Mouse (Mus musculus) thymus, postnatal 0 days (tissue): Measurements from ENCODE around the gene Tpst1. TPM values are rescaled to one million over a fixed set of nuclear protein-coding genes. Genes with fewer than 3 reads are reported as not detected.
A peak's percentile ranks its signal among the peaks of the same experiment; 100 is the strongest.
"Not testable (repeated sequence)": the region's sequence is repeated elsewhere in the genome, so short reads cannot be mapped to it uniquely, and the experiment has no call there.

ENCODE experiments used
- DNase-seq: peaks from one replicate; pipeline ENCODE4 v3.0.0-alpha.2; 2015; ENCODE audit warnings: low spot score
- polyA plus RNA-seq: library from polyadenylated mRNA; unstranded; fragments of >200 nt; fragmentation: Nextera tagmentation; extraction: Ambion mirVana; gene quantifications from 2 replicates; pipeline ENCODE4 v1.2.1, GENCODE M21; 2015

Gene Tpst1
- 25.7 and 27.0 TPM in 2 replicates for polyA plus RNA-seq

- no peak for DNase-seq
These were observed at the start of gene Tpst1 for GRCm38 (mm10) chr5:130073026-130073425. Tpst1 (plus strand) TSS chr5:130073326.

DNA sequence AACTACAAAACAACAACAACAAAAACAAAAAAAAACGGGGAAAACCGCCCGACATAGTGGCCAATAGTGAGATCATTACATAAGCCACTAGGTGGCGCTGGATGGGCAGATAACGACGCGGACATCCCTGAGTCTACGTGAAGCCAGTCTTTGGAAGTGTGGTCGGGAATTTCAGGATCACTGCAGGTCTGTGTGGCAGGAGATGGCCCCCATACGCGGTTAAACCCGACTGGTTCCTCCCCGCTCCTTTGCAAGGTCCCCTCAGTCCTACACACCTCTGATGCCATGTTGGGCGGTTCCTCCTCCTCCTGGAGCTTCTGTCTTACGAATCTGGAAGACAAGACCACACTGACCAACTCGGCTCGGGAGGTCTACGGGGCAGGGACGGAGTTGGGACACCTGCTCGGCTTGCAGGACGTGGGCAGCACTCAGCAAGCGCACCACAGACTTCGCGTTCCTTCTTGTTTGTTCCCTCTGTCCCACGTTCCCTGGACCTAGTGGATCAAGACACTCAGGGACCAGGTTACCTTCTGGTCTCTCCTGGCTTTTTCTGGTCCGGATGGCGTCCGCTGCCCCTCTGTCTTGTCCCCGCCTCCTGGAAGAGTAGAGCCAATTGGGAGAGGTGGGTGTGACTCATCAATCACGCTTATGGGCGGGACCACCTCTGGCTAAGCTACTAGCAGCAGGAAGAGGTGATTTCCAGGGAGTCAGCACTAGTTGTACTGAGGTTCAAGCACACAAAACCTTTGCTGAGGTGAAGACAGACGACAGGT, 49.2 kb upstream of the Tpst1 start:
- DNase-seq = peak; percentile 77

DNA sequence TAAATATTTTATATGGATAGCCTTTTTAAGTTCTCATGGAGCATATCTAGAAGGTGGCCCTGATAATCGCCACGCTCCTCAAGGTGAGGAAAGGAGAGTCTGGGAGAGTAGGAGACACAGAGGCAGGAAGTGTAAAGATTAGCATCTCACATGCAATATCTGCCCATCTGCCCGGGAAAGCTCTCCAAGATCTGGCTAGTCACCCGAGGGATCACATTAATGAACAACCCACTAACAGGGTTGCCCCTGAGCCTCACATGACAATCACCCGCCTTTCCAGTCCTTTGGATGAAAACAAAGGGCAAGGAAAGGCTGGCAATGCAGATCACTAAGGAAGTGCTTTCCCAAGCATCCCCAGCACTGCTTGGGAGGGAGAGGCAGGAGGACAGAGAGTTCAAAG, 46.0 kb upstream of the Tpst1 start:
- DNase-seq = no peak

GRCm38 (mm10) chr5:130027696-130028095, 45.4 kb upstream of the Tpst1 start:
- DNase-seq = no peak

- peak; percentile 79 for DNase-seq
These were observed 43.8 kb upstream of the Tpst1 start, which contains the start of the genes Asl and Crcp for GRCm38 (mm10) chr5:130029142-130029897. Asl (minus strand) TSS chr5:130029247. Crcp (plus strand) TSS chr5:130029290.

DNA sequence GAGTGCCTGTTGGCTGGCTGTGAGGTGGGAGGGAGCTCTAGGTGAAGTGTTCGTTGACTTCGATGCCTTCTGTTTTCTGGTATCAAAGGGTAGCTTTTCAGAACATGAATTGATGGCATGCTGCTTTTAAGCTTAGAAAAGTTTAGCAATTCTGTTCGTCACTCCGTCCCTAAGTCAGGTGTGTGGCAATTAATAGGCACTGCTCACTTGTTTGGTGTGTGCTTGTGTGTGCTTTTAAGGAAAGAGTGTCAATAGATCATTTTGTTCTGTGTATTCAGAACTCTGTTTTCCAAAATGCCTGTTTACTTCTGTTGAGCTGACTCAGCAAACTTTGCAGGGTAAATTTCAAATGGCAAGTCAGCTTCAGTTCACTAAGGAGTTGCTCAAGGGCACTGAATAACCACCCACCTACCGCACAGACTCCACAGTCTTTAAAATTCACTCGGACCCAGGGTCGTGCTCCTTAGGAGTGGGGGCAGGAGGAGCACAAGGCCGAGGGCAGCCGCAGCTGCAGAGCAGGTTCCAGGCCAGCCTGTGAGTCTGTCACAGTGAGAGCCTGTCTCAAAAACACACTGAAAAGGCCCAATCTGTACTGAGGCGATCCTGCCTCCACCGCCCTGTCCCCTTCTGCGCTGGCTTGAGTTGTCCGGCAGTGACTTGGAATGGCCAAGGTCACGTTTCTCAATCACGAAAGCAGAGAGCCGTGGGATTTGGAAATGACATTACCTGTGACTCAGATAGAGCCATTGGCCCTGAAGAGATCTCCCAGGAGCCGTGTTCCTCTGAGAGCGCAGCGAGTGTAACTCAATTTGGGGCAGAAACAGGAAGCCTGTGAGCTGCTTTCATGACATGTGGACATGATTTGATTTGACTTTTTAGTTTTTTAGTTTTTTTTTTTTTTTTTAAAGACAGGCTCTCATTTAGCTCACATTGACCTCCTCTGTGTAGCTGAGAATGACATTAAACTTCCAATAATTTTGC, 41.4 kb upstream of the Tpst1 start:
- no peak for DNase-seq

GRCm38 (mm10) chr5:130033869-130034268, 39.3 kb upstream of the Tpst1 start:
- no peak for DNase-seq

DNA sequence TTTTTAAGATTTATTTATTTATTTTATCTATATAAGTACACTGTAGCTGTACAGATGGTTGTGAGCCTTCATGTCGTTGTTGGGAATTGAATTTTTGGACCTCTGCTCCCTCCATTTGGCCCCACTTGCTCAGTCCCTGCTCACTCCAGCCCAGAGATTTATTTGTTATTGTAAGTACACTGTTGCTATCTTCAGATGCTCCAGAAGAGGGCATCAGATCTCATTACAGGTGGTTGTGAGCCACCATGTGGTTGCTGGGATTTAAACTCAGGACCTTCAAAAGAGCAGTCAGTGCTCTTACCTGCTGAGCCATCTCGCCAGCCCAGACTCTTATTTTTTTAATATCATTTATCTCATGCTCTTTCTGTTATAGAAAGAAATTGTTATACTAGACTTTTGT, 36.8 kb upstream of the Tpst1 start:
- not testable (repeated sequence) for DNase-seq

- peak; percentile 52 for DNase-seq
These were observed 35.2 kb upstream of the Tpst1 start for GRCm38 (mm10) chr5:130037752-130038455.

GRCm38 (mm10) chr5:130040797-130041196, 32.3 kb upstream of the Tpst1 start:
- no peak for DNase-seq

DNA sequence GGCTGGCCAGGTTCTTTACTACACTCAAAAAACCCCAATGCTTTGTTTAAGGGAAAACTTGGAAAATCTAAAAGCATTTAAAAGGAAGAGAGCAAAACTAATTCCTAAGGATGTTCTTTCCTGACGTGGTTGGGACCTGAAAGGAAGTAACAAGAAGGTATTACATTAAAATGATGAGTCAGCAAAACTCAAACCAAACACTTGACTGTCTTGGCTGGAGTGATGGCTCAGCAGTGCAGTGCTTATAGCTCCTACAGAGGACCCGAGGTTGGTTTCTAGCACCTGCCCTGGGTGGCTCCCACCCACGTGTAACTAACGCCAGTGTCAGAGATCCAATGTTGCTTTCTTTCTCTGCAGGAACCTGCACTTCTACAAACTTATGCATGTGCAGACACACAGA, 31.9 kb upstream of the Tpst1 start:
- DNase-seq = no peak

DNA sequence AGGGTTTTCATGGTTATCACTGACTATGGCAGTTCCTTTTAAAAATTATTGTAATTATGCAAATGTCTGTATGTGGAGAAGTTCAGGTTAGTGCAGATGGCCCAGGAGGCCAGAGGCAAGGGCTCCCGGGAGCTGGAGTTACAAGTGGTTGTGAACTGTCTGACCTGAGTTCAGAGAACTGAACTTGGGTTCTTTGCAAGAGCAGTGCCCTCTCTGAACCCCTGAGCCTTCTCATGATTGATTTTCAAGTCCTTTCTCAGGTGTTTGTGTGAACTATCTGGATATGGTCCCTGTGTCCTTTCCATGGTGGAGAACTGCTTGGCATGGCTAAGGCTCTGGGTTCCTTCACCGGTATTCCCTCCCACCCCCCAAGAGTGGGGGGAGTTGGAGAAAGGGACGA, 29.4 kb upstream of the Tpst1 start:
- DNase-seq = no peak

DNA sequence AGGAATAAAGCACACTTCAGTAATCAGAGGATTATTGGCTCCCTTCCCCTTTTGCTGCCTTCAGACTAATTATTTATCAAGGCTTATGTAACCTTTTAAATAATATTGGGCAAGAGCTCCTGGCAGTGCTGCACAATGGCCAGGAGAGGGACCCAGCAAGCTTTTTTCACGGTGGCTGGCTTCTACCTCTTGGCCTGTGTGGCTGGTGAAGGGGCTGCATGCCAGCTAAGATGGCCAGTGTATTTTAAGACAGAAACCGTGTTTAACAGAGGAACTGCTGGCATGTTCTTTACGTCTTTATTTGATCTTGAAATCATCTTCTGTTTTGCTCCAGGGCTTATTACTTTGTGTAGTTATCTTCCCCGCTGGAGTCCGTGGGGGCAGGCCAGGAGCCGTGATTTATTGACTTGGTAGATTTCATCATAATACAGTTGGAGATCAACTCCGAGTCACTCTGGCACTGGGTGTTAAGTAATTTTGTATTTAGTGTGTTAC, 28.9 kb upstream of the Tpst1 start:
- no peak for DNase-seq

GRCm38 (mm10) chr5:130046100-130046499, 27.0 kb upstream of the Tpst1 start:
- no peak for DNase-seq

DNA sequence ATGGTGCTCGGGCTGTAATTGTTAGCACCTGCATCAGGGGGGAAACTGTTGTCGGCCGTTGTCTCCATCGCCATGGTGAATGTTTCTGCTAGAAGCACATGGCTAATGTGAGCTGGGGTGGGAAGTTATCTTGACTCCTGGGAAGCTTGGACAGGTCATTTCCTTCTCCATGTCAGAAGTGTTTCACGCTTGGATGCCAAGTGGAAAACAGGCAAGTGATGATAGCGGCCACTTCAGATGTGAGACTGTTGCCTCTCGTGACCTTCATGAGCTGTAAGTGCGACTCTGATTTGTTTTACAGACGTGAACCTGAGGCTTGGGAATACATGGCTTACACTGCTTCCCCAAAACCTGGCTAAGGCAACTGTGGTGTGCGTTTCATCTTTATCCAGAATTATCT, 26.5 kb upstream of the Tpst1 start:
- no peak for DNase-seq

DNA sequence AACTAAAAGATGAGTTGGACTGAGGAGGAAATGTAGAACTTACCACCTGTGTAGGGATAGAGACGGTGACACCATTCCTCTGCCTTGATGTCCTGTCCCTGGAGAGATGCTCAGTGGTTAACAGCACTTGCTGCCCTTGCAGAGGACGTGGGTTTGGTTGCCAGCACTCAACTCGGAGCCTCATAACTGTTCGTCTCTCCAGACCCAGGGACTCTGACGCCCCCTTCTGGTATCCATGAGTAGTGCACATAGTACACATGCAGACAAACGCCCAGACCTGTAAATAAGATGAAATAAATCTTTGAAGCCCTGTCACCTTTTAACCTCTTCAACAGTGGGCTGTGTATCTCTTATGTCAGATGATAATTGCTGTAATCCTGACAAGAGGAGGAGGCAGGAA, 26.1 kb upstream of the Tpst1 start:
- DNase-seq = peak; percentile 19

GRCm38 (mm10) chr5:130048786-130049520, 24.2 kb upstream of the Tpst1 start:
- no peak for DNase-seq

GRCm38 (mm10) chr5:130050416-130050815, 22.7 kb upstream of the Tpst1 start:
- no peak for DNase-seq

GRCm38 (mm10) chr5:130051073-130051860, 21.9 kb upstream of the Tpst1 start:
- no peak for DNase-seq
